Mouse (Mus musculus) MN1 (cell line): ENCODE results near the gene Cerkl.

ENCODE experiments used
- DNase-seq: peaks from one replicate; pipeline ENCODE4 v3.0.0-alpha.2; 2016; ENCODE audit warnings: low spot score

Gene Cerkl

DNA sequence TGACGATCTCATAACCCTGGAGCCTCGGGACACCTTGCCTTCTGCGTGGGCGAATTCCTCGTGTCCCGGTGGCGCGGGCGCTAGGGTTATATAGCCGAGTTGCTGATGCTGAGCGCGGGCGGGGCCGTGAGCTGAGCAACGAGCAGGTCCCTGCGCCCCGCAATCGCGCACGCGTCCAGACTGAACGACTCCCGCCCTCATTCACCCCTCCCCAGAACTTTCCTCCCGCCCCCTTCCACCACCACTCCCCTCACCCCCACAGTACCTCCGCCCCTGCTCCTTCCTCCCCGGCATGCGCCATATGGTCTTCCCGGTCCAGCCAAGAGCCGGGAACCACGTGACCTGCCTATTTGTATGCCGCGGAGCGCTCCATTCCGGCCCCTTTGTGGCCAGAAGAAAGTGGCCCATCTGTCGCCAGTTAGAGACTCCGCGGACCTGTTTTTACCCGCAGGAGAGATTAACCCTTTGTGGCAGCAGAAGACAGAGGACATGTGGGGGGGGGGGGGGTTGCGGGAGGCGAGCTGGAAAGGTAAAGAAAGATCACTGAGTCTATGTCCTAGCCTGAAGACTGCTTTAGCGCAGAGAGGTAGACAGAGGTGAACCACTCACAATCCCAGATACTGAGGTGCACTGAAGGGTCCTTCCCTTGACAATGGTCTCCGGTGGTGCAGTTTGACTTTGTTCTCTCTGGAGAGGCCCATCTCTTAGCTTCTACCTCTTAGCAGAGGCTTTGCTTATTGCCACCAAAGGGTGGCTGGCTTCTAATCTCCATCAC is at the start of gene Cerkl, which contains the start of gene Neurod1:
Gene Cerkl, minus strand, starts transcription at position 211 of the 775 bp plus-strand sequence.
Gene Neurod1, minus strand, starts transcription at position 177 of the 775 bp plus-strand sequence.
- DNase-seq: no peak

DNA sequence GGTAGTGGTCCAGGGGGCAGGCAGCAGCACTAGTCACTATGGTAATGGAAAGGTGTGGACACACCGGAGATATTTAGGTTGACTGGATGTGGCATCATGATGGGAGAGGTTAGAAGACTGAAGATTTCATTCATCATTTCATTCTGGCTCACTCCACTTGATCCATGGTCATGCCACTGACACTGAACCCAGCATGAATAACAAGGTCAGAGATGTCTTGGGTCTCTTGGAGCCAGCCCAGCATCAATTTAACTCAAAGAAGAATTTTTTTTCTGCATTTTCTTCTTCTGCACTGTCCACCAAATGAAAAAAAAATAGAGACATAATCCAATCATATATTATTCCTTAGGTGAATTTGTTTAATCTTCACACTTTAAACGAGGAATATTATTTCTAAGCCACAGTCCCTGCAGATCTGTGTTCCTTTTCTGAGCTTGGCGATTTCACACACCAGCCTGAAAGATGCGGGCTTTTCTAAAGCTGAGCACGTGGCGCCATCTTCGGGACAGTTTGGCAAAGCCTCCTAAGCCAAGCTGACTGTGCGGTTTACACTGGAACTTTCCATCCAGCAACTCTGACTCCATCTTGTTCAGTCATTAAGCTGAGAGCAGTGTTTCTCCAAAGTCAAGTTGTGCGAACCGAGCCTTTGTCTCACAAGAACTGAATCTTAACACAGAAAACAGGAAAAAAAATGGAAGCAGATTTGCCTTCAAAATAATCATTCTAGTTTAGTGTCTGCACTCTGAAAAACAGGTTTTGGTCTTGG is 42.6 kb upstream of the Cerkl start:
- peak; percentile 76 for DNase-seq

DNA sequence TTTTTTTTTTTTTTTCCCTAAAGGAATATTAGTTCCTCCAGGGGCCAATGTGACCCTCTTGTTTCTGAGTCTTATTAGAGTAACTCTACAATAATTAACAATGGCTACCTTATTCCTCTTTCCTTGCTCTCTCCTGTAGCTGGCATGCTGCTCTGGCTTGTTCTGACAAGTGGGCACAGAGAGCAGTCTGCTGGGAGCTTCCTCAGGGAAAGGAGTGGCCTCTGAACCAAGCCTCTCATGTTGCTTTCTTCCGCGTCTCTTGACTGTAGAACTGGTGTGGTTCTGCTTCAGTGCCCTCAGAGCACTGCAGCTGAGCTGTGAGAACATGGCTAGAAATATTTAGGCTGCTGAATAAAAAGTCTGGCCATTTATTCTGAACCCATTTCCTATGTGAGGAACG is 28.5 kb upstream of the Cerkl start:
- DNase-seq: no peak

DNA sequence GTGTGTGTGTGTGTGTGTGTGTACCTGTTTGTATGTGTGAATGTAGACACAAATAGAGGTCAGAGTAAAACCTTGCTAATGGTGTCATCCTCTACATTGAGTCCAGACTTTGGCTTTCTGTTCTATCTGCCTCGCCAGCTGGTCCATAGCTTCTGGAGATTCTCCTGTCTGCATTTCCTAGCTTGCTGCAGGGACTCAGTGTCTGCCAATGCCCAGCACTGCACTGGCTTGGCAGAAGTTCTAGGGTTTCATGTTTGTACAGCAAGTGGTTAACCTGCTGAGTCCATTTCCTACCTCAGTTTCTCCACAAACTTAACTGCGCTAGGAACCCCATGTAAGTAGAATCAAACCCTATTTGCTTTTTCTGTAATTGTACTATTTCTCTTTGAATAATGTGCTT is 25.9 kb upstream of the Cerkl start:
- no peak for DNase-seq

DNA sequence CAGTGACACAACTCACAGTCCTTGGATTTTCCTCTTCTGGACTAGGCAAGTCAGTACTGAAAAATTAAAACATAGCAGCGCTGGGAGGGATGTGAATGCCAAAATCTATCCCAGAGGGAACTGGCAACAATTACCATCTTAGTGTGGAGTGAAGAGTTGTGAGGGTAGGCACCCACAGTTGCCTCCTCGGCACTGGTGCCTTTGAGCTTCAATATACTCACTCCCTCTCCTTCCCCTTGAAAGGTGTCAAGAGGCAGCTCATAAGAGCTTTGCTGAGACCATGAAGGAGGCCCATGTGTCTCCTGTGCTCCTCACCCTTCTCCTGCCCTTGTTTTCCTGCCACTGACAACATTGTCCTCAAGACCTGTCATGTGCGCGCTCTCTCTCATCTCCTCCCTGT is 5.8 kb upstream of the Cerkl start:
- no peak for DNase-seq

DNA sequence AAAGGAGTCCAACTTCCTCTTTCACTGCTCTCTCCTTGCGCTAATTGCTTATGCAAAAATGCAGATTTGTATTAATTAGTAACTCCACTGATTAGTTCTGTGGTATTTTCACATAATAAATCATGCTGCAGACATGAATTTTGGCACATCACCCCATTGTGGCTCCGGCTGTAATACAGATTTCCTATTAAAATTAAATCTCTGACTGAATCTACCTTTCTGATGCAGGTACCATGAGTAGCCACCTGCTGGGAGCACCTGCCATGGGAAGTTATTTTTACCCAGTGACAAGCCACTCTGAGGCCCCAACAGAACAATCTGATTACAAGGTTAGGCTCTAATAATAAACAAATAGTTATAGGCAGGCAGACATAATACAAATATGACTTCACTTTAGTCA is 5.3 kb upstream of the Cerkl start:
- DNase-seq: no peak

DNA sequence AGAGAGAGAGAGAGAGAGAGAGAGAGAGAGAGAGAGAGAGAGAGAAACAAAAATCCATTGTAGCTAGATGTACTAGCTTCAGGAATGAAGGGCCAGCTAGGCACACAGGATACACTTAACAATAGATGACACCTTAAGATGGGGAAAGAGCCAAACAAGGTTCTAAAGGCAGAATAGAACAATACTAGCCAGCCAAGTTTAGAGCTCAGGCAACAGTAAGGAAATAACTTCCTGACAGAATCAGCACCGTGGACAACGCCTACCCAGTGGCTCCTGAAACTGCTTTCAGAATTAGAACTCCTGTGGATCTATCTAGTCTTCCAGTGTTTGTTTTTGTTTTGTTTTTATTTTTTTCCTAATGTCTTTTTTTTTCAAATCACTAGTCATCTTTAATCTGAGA is 4.0 kb upstream of the Cerkl start:
- DNase-seq: no peak

DNA sequence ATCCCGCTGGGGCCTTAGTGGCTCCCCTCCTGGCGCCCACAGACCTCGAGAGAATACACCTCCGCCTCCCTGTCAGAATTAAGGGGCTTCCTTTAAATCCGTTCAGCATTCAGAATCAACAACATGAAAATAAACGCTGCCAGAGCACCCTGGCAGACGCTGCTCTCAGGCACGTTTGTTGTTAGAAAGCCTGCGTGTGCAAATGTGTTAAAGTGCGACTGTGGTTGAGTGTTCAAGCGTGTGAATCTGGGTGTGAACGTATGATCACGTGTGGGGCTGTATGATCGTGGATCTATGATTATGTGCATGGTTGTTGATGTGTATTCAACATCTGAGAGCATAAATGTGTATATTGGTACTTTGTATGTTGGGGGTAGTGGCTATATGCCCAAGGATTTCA is 3.5 kb upstream of the Cerkl start:
- no peak for DNase-seq

DNA sequence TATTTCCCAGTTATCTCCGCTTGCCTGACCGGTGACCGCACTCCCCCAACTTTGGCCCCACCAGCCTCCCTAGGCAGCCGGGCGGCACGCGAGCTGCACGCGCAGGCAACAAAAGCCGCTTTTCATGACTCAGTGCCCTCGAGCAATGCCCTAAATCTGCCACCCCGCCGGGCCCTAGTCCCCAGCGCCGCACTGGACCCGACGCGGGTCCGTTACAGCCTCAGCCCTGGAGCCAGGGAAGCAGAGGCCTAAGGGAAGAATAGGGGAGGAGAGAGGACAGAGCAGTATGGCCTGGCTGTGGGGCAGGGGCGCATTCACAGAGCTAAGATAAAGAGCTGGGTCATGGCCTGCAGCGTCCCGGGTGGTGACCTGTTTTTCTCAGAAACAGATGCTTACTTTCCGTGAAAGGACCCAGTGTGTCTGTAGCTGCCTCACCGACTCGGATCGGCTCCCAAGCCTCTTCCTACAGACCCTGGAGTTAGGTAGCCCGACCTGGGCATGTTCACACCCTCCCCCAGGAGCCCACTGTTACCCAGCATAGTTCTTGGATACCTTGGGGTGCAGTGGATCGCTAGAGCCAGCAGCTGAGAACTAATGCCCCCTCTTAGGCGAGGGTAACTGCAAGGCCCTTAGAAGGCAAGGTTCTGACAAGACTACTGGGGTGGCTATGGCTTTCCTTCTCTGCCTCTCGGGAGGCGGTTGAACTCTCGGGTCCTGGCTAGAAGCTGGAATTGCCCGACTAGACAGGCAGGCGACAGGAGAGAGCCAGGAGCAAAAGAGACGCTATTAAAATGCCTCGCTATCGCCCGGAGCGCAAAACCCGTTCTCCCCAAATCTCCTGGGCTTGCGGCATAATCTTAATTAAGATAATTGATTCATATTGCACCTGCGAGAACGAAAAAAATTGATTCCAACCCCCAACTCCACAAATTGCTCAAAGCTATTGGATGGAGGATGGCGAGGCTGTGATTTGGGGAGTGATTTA is 2.8 kb upstream of the Cerkl start:
- DNase-seq: no peak

DNA sequence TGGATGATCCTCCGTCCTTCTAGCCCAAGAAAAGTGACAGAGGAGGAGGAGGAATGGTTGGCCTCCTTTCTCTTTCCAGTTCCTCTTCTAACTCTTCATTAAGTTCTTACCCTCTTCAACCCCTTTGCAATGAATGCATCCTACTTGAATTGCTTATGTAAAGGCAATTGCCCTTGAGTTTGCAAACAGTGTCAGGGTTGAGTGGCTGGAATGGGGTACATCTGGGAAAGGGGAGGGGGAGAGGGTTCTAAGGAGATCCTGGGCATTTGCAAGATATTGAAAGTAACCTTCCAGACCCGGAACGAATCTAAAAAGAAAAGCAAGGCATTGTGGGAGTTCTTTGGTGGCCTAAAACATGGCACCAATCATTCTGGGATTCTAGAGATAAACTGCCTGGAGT is 1.3 kb upstream of the Cerkl start:
- no peak for DNase-seq

DNA sequence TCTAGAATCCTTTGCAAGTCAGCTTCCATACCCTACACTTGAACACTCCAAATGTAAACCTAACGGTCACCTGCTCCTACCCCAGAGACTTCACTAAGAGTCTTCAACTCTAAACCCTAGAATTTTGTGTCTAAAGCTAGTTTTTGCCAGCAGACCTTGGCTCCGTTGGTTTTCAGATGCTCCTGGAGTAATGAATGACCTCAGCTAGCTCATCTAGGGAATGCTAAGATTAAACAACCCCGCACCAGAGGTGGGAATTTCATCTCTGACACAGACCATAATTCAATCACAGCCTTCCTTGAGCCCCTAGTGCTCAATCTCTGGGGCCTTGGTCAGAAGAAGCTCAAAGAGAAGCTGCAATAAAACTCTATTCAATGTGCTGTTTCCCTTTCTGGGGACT is 849 bp upstream of the Cerkl start:
- DNase-seq: no peak

DNA sequence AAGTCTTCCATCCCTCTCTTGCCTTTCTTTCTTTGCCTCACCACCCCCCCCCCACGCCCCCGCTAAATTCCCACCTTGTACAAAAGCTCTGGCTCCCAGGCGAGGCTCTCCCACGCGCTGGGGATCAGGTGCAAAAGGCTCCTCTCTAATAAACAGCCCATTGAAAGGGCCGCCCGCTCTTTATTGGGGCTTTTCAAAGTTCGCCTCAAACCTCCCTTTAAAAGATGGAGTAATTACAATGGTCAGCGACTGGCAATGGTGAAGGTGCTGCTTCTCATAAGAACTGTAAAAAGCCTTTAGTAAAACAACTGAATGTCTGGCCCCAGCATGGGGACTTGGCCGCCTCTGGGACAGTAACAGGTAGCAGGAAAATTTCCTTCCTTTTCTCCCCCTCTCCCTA is 939 bp downstream of the Cerkl start:
- no peak for DNase-seq

DNA sequence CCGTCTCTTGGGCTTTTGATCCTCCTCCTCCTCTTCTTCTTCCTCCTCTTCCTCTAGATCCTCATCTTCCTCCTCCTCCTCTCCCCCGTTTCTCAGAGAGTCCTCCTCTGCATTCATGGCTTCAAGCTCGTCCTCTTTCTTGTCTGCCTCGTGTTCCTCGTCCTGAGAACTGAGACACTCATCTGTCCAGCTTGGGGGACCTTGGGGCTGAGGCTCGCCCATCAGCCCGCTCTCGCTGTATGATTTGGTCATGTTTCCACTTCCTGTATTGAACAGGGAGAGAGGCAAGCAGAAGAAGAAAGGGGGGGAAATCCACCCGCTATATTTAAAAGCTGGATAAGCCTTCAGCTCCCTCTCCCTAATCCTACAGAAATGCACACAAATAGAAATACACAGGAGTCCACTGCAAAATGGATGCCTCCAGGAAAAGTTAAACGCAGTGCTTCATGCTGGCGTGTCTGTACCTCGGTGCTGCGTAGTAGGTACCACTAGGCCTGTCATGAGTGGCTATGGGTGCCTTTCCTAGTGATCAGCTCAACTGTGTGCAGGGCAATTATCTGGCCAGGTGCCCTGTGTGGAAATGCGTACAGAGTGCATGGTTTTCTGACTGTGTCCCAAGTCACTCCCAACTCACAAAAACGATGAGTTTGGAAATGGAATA is 1.7 kb downstream of the Cerkl start:
- no peak for DNase-seq

DNA sequence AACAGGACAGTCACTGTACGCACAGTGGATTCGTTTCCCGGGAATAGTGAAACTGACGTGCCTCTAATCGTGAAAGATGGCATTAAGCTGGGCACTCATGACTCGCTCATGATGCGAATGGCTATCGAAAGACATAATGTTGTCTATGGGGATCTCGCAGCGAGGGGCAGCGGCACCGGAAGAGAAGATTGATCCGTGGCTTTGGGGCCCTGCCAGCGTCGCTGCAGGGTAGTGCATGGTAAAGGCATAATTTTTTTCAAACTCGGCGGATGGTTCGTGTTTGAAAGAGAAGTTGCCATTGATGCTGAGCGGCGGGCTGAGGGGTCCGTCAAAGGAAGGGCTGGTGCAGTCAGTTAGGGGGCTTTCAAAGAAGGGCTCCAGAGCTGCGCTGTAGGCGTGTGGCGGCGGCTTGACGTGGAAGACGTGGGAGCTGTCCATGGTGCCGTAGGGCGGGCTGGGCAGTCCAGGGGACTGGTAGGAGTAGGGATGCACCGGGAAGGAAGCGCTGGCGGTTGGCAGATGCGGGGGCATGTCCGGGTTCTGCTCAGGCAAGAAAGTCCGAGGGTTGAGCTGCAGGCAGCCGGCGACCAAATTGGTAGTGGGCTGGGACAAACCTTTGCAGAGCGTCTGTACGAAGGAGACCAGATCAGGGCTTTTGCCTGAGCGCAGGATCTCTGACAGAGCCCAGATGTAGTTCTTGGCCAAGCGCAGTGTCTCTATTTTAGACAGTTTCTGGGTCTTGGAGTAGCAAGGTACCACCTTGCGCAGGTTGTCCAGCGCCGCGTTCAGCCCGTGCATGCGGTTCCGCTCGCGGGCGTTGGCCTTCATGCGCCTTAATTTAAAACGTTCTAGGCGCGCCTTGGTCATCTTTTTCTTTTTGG is 2.4 kb downstream of the Cerkl start:
- DNase-seq: no peak

DNA sequence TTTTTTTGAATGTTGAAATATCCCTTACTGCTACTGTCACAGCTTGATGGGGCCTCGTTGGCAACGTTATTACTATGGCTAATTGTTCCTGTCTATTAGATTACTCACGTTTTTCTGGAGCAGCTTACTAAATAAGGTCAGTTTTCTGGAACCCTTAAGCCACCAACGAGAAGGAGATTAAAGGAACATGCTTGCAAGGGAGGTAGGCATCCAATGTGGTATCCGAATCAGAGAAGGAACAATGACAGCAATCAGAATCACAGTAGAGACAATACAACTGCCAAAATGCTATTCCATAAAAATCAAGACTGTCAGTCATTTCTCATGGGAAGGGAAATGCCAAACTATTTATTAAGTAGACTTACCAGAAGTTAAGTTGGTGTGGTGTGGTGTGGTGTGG is 5.1 kb downstream of the Cerkl start:
- no peak for DNase-seq

DNA sequence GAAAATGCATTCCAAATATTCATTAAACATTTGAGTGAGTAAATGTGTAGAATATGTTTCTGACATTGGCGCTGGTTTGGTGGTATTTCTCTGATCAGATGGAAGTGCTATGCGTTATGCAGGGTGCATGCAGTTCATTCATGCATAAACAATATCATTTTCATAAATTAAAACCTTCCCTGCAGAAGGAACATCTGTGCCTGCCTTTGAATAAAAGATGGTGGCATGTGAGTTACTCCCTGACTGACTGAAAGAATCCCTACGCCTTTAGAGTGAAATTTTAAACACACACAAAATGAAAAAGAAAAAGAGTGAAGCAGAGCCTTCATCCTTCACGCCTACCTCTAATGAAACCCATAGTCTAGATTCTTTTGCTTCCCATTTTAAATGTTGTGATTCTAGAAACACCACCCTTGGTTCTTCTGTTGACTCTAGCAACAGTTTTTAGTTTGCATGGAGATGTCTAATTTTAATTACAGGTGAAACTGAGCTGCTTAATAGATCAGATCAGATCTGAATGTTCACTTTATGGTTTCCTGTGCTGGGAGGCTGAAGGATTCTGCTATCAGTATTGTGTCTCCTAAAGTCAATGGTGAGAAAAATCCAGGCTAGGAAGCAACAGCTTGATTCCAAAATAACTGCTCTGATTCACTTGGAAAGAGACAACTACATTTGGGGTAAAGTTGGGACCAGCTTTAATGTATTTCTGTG is 5.7 kb downstream of the Cerkl start:
- DNase-seq: no peak

DNA sequence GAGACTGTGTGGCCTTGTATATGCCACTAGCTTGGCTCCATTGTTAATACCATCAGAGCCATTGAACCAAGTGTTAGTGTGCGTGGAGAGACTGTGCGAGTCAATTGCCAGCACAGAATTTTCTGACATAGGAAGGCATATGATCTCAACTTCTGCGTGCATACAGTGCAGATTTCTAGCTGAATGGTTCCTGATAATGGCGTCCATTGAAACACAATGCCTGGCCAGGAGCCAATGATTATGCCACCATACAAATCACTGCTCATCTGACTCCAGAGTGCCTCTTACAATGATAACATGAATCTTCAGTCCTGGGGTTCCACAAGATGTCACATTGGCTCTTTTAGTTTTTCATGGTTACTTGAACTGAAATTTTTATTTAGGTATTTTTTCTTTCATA is 7.2 kb downstream of the Cerkl start:
- no peak for DNase-seq

DNA sequence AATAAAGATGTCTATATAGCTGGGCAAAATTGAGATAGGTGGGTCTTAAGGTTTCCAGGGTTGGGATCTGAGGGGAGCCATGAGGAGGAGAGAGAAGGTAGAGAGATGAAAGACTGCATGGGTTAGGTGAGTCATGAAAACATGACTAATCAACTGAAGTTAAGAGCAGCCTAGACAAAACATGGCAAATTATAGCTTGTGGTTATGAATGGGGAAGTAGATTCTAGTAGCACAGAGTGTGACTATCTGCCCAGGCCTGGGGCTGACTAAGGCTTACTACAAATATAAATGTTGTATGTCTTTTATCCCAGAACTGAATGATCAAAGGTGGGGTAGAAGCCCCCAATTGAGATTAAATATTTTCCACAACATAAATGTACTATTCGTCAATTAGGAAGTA is 9.4 kb downstream of the Cerkl start:
- DNase-seq: no peak

DNA sequence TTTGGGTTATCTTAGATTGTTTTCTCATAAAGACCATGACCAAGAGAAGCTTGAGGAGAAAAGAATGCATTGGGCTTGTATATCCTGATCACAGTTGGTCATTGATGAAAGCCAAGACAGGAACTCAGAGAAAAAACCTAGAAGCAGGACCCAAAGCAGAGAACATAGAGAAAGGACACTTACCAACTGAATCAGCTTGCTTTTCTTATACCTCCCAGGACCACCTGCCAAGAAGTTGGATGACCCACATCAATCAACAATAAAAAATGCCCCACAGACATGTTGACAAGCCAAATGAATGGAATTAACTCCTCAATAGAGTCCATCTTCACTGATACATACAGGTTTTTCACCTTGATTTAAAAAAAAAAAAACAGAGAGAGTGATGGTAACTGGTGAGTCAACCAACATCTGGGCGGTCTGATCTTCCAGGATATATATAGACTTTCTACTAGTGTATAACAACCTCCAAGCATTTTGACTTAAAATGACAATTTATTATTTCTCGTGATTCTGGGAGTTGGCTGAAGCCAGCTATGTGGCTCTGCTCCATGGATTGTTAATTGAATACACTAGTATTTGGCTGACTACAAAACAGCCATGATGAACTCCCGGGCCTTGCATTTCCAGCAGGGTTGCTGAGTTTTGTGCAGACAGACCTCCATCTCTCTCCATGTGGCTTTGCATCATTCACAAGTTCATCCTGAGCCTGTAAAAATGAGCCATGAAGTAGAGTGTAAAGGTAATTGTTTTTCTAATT is 12.5 kb downstream of the Cerkl start:
- no peak for DNase-seq
